Mouse (Mus musculus) spleen, adult 18-20 months (tissue): ENCODE data around the gene Gpatch2.

Experiments
- DNase-seq, 2 experiments: peaks; one replicate each; pipeline ENCODE4 v3.0.0; 2022; ENCODE audit warnings: mixed read lengths in 2 of 2

Gene Gpatch2

GRCm38 (mm10) chr1:187215181-187216116 is at the start of gene Gpatch2, which contains the start of gene Spata17:
Gpatch2 (plus strand) TSS chr1:187215508.
Spata17 (minus strand) TSS chr1:187215465.
- peak; percentile 55 to 66 for DNase-seq

- DNase-seq = no peak
Measured at GRCm38 (mm10) chr1:187169646-187170045, 45.7 kb upstream of the Gpatch2 start.

- DNase-seq = no peak
Measured at GRCm38 (mm10) chr1:187170361-187170760, 44.9 kb upstream of the Gpatch2 start.

GRCm38 (mm10) chr1:187175991-187176390 is 39.3 kb upstream of the Gpatch2 start:
- no peak for DNase-seq

GRCm38 (mm10) chr1:187178546-187178945 is 36.8 kb upstream of the Gpatch2 start:
- no peak for DNase-seq

GRCm38 (mm10) chr1:187205506-187205905 is 9.8 kb upstream of the Gpatch2 start:
- no peak for DNase-seq

GRCm38 (mm10) chr1:187209496-187209895 is 5.8 kb upstream of the Gpatch2 start:
- DNase-seq = no peak

GRCm38 (mm10) chr1:187210736-187211135 is 4.6 kb upstream of the Gpatch2 start:
- no peak for DNase-seq

GRCm38 (mm10) chr1:187216620-187217410 is 1.5 kb downstream of the Gpatch2 start:
- no peak for DNase-seq

GRCm38 (mm10) chr1:187220756-187221155 is 5.4 kb downstream of the Gpatch2 start:
- no peak for DNase-seq

GRCm38 (mm10) chr1:187226328-187227025 is 11.2 kb downstream of the Gpatch2 start:
- DNase-seq = no peak

GRCm38 (mm10) chr1:187228414-187229146 is 13.3 kb downstream of the Gpatch2 start:
- no peak for DNase-seq

- DNase-seq = no peak
Measured at GRCm38 (mm10) chr1:187230255-187230654, 14.9 kb downstream of the Gpatch2 start.

GRCm38 (mm10) chr1:187232196-187232955 is 17.1 kb downstream of the Gpatch2 start:
- no peak for DNase-seq

- DNase-seq = no peak
Measured at GRCm38 (mm10) chr1:187232996-187233615, 17.8 kb downstream of the Gpatch2 start.

- DNase-seq = no peak
Measured at GRCm38 (mm10) chr1:187235161-187235560, 19.9 kb downstream of the Gpatch2 start.

GRCm38 (mm10) chr1:187236296-187236695 is 21.0 kb downstream of the Gpatch2 start:
- no peak for DNase-seq

- DNase-seq = no peak
Measured at GRCm38 (mm10) chr1:187238061-187238460, 22.8 kb downstream of the Gpatch2 start.

- no peak for DNase-seq
Measured at GRCm38 (mm10) chr1:187240304-187240703, 25.0 kb downstream of the Gpatch2 start.

- no peak for DNase-seq
Measured at GRCm38 (mm10) chr1:187241329-187241728, 26.0 kb downstream of the Gpatch2 start.

- DNase-seq = no peak
Measured at GRCm38 (mm10) chr1:187244734-187245133, 29.4 kb downstream of the Gpatch2 start.
